Mouse (Mus musculus): Measurements from ENCODE around the gene Sox5.
"Not testable (repeated sequence)": the region's sequence is repeated elsewhere in the genome, so short reads cannot be mapped to it uniquely, and the experiment has no call there.

Sox5 gene

GRCm38 (mm10) chr6:144270306-144270705 lies 511.5 kb downstream of the Sox5 start:
- DNase-seq = no peak

GRCm38 (mm10) chr6:144269666-144270065 lies 512.1 kb downstream of the Sox5 start:
- no peak for DNase-seq

- DNase-seq = no peak
Observed at GRCm38 (mm10) chr6:144265752-144266151, 516.0 kb downstream of the Sox5 start.

- no peak for DNase-seq
Observed at GRCm38 (mm10) chr6:144265004-144265403, 516.8 kb downstream of the Sox5 start.

GRCm38 (mm10) chr6:144264320-144264915 lies 517.4 kb downstream of the Sox5 start:
- DNase-seq = no peak

GRCm38 (mm10) chr6:144256500-144256899 lies 525.3 kb downstream of the Sox5 start:
- DNase-seq = no peak

- DNase-seq = no peak
Observed at GRCm38 (mm10) chr6:144252191-144252718, 529.5 kb downstream of the Sox5 start.

- no peak for DNase-seq
Observed at GRCm38 (mm10) chr6:144251222-144252170, 530.3 kb downstream of the Sox5 start.

GRCm38 (mm10) chr6:144250625-144251181 lies 531.1 kb downstream of the Sox5 start:
- no peak for DNase-seq

- DNase-seq = no peak
Observed at GRCm38 (mm10) chr6:144236581-144236980, 545.2 kb downstream of the Sox5 start.

GRCm38 (mm10) chr6:144203970-144204369 lies 577.8 kb downstream of the Sox5 start:
- DNase-seq = no peak

GRCm38 (mm10) chr6:144203013-144203412 lies 578.8 kb downstream of the Sox5 start:
- DNase-seq = no peak

GRCm38 (mm10) chr6:144201402-144202040 lies 580.3 kb downstream of the Sox5 start:
- DNase-seq = no peak

GRCm38 (mm10) chr6:144197209-144198119 lies 584.3 kb downstream of the Sox5 start:
- no peak for DNase-seq

GRCm38 (mm10) chr6:144195934-144196333 lies 585.8 kb downstream of the Sox5 start:
- no peak for DNase-seq

- DNase-seq = no peak
Observed at GRCm38 (mm10) chr6:144183087-144183486, 598.7 kb downstream of the Sox5 start.

- not testable (repeated sequence) for DNase-seq
Observed at GRCm38 (mm10) chr6:144182429-144182828, 599.3 kb downstream of the Sox5 start.

GRCm38 (mm10) chr6:144181083-144181866 lies 600.5 kb downstream of the Sox5 start:
- DNase-seq = no peak

GRCm38 (mm10) chr6:144179111-144179510 lies 602.7 kb downstream of the Sox5 start:
- no peak for DNase-seq

- DNase-seq = no peak
Observed at GRCm38 (mm10) chr6:144176674-144177073, 605.1 kb downstream of the Sox5 start.

GRCm38 (mm10) chr6:144175590-144175989 lies 606.2 kb downstream of the Sox5 start:
- no peak for DNase-seq

Data from spleen, adult 18-20 months (tissue).